Mouse (Mus musculus) bone marrow macrophage, adult 2 months (primary cell): ENCODE measurements around the gene Olfr149. TPM values are rescaled to one million over a fixed set of nuclear protein-coding genes. Genes with fewer than 3 reads are reported as not detected.

Experiments
- H3K27ac ChIP-seq: 2 replicates; pipeline ENCODE4 v1.5.1; 2012; ENCODE audit warnings: low read depth, low read length; ENCODE audit not compliant: insufficient read depth
- H3K4me1 ChIP-seq: 2 replicates; pipeline ENCODE4 v1.6.1; 2012; ENCODE audit warnings: low read length; ENCODE audit not compliant: control insufficient read depth, insufficient read depth
- H3K4me3 ChIP-seq: 2 replicates; pipeline ENCODE4 v1.5.1; 2012; ENCODE audit warnings: mild to moderate bottlenecking, low read length, moderate library complexity; ENCODE audit not compliant: insufficient read depth
- CTCF ChIP-seq: IDR thresholded peaks from 2 replicates; pipeline ENCODE4 v1.5.1; 2012; ENCODE audit warnings: low read depth, mild to moderate bottlenecking, low read length, moderate library complexity
- POLR2A ChIP-seq: IDR thresholded peaks from 2 replicates; pipeline ENCODE4 v1.6.1; 2012; ENCODE audit warnings: mild to moderate bottlenecking, low read depth, low read length, borderline replicate concordance
- polyA plus RNA-seq: library from polyadenylated mRNA; stranded (reverse); fragments of >200 nt; gene quantifications from 2 replicates; pipeline ENCODE4 v1.2.4, GENCODE M21; 2012; ENCODE audit not compliant: missing spikeins, insufficient read depth, insufficient read length

The Olfr149 gene
- polyA plus RNA-seq, 1 experiment: not detected

- peaks cover 9% of the 10 kb centered on the region for H3K4me1 ChIP-seq
- H3K27ac ChIP-seq: no peak overlapping the region
- no peak overlapping the region for H3K4me3 ChIP-seq
- TF ChIP-seq CTCF: no peak
- TF ChIP-seq POLR2A: no peak
Measured at GRCm38 (mm10) chr9:39674820-39675219, 32.1 kb downstream of the Olfr149 start.

- Histone ChIP-seq H3K4me1 (peaks cover 2% of the 10 kb centered on the region), H3K4me3 (no peak overlapping the region), H3K27ac (no peak overlapping the region)
- TF ChIP-seq CTCF: no peak
- no peak for TF ChIP-seq POLR2A
Measured at GRCm38 (mm10) chr9:39669723-39670122, 37.2 kb downstream of the Olfr149 start.

GRCm38 (mm10) chr9:39666905-39667304 lies 40.0 kb downstream of the Olfr149 start, which contains the start of gene Olfr963:
Gene Olfr963 (plus strand): TSS chr9:39667205.
- no peak within 1 kb of the TSS for H3K27ac ChIP-seq
- no peaks in the 10 kb centered on the region for H3K4me1 ChIP-seq
- no peak within 1 kb of the TSS for H3K4me3 ChIP-seq
- TF ChIP-seq POLR2A (no peak), CTCF (no peak)

GRCm38 (mm10) chr9:39654756-39655396 lies 52.0 kb downstream of the Olfr149 start:
- TF ChIP-seq CTCF (no peak), POLR2A (no peak)
- Histone ChIP-seq H3K4me1 (no peaks in the 10 kb centered on the region), H3K4me3 (no peak overlapping the region), H3K27ac (no peak overlapping the region)

Other genes starting within 250 kb of the Olfr149 start
- not detected in 2 replicates for gene Olfr955, start 235.2 kb downstream of the Olfr149 start, polyA plus RNA-seq
- not detected in 2 replicates for gene Olfr44, start 213.1 kb downstream of the Olfr149 start, polyA plus RNA-seq
- not detected in 2 replicates for gene Olfr957, start 191.3 kb downstream of the Olfr149 start, polyA plus RNA-seq
- gene Olfr958, start 153.1 kb downstream of the Olfr149 start, polyA plus RNA-seq: not detected in 2 replicates
- not detected in 2 replicates for gene Olfr959, start 131.5 kb downstream of the Olfr149 start, polyA plus RNA-seq
- not detected in 2 replicates for gene AW551984, start 102.7 kb downstream of the Olfr149 start, polyA plus RNA-seq
- gene Olfr148, start 96.5 kb downstream of the Olfr149 start, polyA plus RNA-seq: not detected in 2 replicates
- gene Olfr960, start 85.7 kb downstream of the Olfr149 start, polyA plus RNA-seq: not detected in 2 replicates
- gene Olfr961, start 62.0 kb downstream of the Olfr149 start, polyA plus RNA-seq: not detected in 2 replicates
- gene Olfr963, start 39.9 kb downstream of the Olfr149 start, polyA plus RNA-seq: not detected in 2 replicates
- not detected in 2 replicates for gene Olfr965, start 4.2 kb upstream of the Olfr149 start, polyA plus RNA-seq
- gene Olfr150, start 23.9 kb upstream of the Olfr149 start, polyA plus RNA-seq: not detected in 2 replicates
- gene Olfr967, start 39.1 kb upstream of the Olfr149 start, polyA plus RNA-seq: not detected in 2 replicates
- not detected in 2 replicates for gene Olfr968, start 76.1 kb upstream of the Olfr149 start, polyA plus RNA-seq
- not detected in 2 replicates for gene Olfr969, start 83.8 kb upstream of the Olfr149 start, polyA plus RNA-seq
- gene Olfr970, start 101.7 kb upstream of the Olfr149 start, polyA plus RNA-seq: not detected in 2 replicates
- gene Olfr971, start 129.8 kb upstream of the Olfr149 start, polyA plus RNA-seq: not detected in 2 replicates
- gene Olfr972, start 159.3 kb upstream of the Olfr149 start, polyA plus RNA-seq: not detected in 2 replicates
- not detected in 2 replicates for gene Olfr229, start 200.2 kb upstream of the Olfr149 start, polyA plus RNA-seq
- gene Olfr974, start 230.4 kb upstream of the Olfr149 start, polyA plus RNA-seq: not detected in 2 replicates
- gene Olfr975, start 244.9 kb upstream of the Olfr149 start, polyA plus RNA-seq: not detected in 2 replicates